Mouse (Mus musculus) E14TG2a.4 (cell line): ENCODE measurements at regions not wholly inside any gene's neighbourhood (a gene's known extent, or its start where the extent isn't known, plus 50 kb on each side); places are given as distances from the start of the nearest gene placed in this dataset.

Experiments
- H3K27me3 ChIP-seq: 2 replicates; pipeline ENCODE4 v1.6.1; 2014; ENCODE audit warnings: low read length, control low read depth; ENCODE audit not compliant: insufficient read depth
- H3K36me3 ChIP-seq: 2 replicates; pipeline ENCODE4 v1.6.1; 2014; ENCODE audit warnings: low read length, control low read depth; ENCODE audit not compliant: insufficient read depth
- H3K4me1 ChIP-seq: replicated peaks from 2 replicates; pipeline ENCODE4 v1.6.1; 2014; ENCODE audit warnings: low read depth, low read length, control low read depth
- H3K4me3 ChIP-seq: replicated peaks from 2 replicates; pipeline ENCODE4 v1.5.1; 2014; ENCODE audit warnings: mild to moderate bottlenecking, low read length
- H3K9me3 ChIP-seq: 2 replicates; pipeline ENCODE4 v1.6.1; 2014; ENCODE audit warnings: low read length, control low read depth
- CTCF ChIP-seq: conservative IDR thresholded peaks from 2 replicates; pipeline ENCODE4 v1.5.1; 2014; ENCODE audit warnings: low read length
- NANOG ChIP-seq: IDR thresholded peaks from 2 replicates; pipeline ENCODE4 v1.6.1; 2014; ENCODE audit warnings: borderline replicate concordance, low read length, mixed read lengths
- POU5F1 ChIP-seq: IDR thresholded peaks from 2 replicates; pipeline ENCODE4 v1.6.1; 2014; ENCODE audit warnings: low read length, borderline replicate concordance

DNA sequence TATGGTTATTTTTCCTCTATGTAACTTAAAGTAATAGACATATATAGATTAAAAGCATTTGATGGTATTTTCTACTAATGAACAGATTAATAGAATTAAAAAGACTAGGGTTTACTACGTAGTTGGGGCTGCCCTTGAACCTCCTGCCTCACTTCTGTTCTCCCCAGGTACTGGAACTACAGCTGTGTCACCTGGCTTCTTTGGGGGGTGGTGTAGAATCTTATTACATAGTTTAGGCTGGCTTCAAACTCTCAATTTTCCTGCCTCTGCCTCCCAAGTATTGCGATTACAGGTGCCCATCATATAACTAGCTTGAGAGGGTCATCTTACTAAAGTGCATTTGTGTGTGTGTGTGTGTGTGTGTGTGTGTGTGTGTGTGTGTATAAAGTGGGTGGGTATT is 175.0 kb downstream of the Rab11fip4 start:
- Histone ChIP-seq H3K9me3 (no peaks in the 10 kb centered on the region), H3K4me1 (no peaks in the 10 kb centered on the region; the same call in 1 of the 2 replicates), H3K4me3 (no peak overlapping the region), H3K36me3 (no peaks in the 10 kb centered on the region), H3K27me3 (no peaks in the 10 kb centered on the region)
- no peak for TF ChIP-seq CTCF
- no peak for TF ChIP-seq NANOG
- TF ChIP-seq POU5F1, result no peak

DNA sequence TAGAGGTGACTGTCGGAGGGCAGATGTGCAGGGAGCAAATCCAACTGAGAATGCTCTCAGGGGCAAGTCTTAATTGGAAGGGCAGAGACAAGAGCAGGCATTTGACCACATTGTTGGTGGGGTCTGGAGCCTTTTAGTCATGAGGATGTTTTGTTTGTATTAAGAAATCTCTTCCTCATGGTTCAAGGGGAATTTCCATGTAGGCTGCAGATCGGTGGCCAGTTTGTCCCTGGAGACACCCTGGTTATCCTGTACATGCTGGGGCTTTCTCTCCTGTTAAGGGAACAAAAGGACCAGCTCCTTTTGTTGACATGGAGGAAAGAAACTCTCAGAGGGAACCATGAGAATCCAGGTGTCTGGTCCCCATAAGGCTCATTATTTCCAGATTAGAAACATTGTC is 174.4 kb downstream of the Rab11fip4 start:
- TF ChIP-seq NANOG, result no peak
- TF ChIP-seq CTCF, result no peak
- TF ChIP-seq POU5F1, result no peak
- Histone ChIP-seq H3K4me1 (no peaks in the 10 kb centered on the region; the same call in 1 of the 2 replicates), H3K36me3 (no peaks in the 10 kb centered on the region), H3K27me3 (no peaks in the 10 kb centered on the region), H3K4me3 (no peak overlapping the region), H3K9me3 (no peaks in the 10 kb centered on the region)

DNA sequence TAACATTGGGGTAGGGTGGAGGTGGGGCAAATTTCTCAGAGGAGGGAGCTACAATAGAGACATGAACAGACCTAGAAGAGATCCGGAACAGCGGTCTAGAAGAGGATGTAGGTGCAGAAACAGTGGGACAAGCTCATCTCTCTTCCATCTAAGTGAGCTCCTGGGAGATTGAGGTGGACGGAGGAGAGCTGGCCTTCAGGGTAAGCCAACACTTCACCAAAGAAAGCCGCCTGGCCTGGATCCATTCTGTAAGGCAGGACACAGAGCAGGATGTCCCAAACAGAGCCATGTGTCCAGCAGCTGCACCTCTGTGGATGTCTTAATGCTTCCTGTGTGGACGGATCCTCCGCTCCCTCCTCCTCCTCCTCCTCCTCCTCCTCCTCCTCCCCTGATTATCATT is 173.0 kb downstream of the Rab11fip4 start:
- Histone ChIP-seq H3K36me3 (no peaks in the 10 kb centered on the region), H3K4me3 (no peak overlapping the region), H3K27me3 (no peaks in the 10 kb centered on the region), H3K4me1 (no peaks in the 10 kb centered on the region; the same call in 1 of the 2 replicates), H3K9me3 (no peaks in the 10 kb centered on the region)
- TF ChIP-seq POU5F1, result no peak
- no peak for TF ChIP-seq CTCF
- no peak for TF ChIP-seq NANOG

DNA sequence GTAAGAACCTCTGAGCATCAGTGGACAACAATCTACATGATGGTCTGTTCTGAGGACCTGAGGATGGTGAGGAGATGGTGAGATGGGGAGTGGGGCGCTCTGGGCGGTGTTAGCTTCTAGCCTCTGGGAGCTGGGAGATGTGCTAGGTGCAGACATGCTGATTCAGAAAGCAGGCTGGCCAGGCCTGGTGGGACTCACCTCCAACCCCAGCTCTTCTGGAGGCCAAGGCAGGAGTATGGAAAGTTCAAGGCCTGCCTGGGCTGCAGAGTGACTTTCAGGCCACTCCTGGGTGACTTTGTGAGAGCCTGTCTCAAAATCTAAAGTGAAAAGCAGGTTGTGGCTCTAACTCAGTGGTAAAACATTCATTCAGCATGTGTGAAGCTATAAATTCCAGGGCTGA is 171.6 kb downstream of the Rab11fip4 start:
- no peak overlapping the region for H3K4me3 ChIP-seq
- no peaks in the 10 kb centered on the region for H3K9me3 ChIP-seq
- TF ChIP-seq NANOG, result no peak
- no peak for TF ChIP-seq POU5F1
- no peak for TF ChIP-seq CTCF
- no peaks in the 10 kb centered on the region for H3K27me3 ChIP-seq
- no peaks in the 10 kb centered on the region; the same call in 1 of the 2 replicates for H3K4me1 ChIP-seq
- H3K36me3 ChIP-seq, result no peaks in the 10 kb centered on the region

DNA sequence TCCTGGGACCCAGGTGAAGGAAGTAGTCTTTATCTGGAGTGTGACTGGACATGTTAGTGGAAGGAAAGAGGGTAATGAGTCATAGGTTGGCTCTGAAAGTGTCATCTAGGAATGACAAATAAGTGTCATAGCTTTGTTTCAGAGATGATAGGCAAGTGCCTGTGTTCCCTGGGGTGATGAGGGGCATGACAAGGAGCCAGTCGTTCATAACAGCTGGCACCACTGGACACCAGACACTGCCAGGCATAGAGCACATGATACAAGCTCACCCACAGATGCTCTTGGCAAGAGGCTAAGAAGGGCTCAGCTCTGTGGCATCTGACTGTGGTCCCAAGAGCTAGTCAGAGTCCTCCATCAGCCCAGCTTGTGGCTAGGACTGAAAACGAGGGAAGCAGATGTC is 171.0 kb downstream of the Rab11fip4 start:
- Histone ChIP-seq H3K4me1 (no peaks in the 10 kb centered on the region; the same call in 1 of the 2 replicates), H3K9me3 (no peaks in the 10 kb centered on the region), H3K36me3 (no peaks in the 10 kb centered on the region), H3K4me3 (no peak overlapping the region), H3K27me3 (no peaks in the 10 kb centered on the region)
- TF ChIP-seq POU5F1 (no peak), CTCF (no peak), NANOG (no peak)

DNA sequence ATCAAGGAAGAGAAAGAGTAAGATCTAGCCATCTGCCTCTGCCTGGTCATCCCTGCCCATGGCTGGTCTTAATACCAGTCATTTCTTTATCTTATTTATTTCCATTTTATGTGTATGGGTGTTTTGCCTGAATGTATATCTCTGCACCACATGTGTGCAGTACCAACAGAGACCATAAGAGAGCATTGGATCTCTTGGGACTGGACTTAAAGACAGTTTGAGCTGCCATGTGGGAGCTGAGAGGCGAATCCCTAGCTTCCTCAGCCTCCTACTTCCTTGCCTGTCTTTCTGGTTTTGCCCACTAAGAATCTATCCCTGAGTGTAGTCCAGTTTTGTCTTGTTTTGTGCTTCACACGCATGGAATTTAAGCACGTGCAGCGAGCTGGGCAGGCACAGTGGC is 169.5 kb downstream of the Rab11fip4 start:
- Histone ChIP-seq H3K4me1 (no peaks in the 10 kb centered on the region; the same call in 1 of the 2 replicates), H3K27me3 (no peaks in the 10 kb centered on the region), H3K9me3 (no peaks in the 10 kb centered on the region), H3K36me3 (no peaks in the 10 kb centered on the region), H3K4me3 (no peak overlapping the region)
- TF ChIP-seq NANOG (no peak), CTCF (no peak), POU5F1 (no peak)

DNA sequence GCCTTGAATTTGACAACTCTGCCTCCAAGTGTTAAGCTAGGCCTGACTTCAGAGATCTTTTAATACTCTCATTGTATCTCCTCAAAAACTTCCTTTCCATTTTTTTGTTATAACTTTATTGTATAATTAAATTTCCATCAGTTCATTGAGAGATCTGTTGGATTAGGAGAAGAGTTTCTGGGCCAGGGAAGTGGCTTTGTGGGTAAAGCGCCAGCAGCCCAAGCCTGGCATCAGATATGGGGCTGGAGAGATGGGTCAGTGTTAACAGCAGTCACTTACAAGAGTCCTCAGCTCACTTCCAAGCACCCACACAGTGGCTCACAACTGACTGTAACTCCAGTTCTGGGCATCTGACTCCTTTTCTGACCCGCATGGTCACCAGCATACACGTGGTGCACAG is 167.3 kb downstream of the Rab11fip4 start:
- H3K4me3 ChIP-seq, result no peak overlapping the region
- H3K9me3 ChIP-seq, result no peaks in the 10 kb centered on the region
- TF ChIP-seq NANOG (no peak), POU5F1 (no peak), CTCF (no peak)
- peaks cover 7% of the 10 kb centered on the region for H3K4me1 ChIP-seq
- no peaks in the 10 kb centered on the region for H3K27me3 ChIP-seq
- no peaks in the 10 kb centered on the region for H3K36me3 ChIP-seq

DNA sequence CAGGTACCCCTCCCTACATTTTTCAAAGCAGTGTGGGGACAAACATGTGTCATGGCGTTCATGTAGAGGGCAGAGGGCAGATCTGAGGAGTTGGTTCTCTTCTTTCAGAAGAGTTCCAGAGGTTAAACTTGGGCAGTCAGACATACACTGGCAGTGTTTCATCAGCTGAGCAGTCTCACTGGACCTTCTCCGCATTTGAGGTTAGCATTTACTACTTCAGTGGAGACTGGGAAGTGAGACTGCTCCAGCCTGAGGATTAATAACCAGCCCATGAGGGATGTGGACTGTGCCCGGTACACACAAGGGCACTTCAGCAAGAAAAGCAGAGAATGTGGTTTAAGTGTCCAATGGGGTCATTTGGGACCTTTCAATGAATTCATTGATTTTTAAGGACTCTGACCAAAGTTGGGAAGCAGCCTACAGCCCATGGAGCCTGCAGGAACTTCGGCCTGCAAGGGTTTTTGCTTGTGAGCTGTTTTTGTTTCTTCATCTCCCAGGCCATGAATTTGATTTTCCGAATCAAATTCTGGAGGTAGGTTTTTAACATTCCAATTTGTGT is 166.6 kb downstream of the Rab11fip4 start:
- no peak for TF ChIP-seq NANOG
- TF ChIP-seq POU5F1, result no peak
- no peak for TF ChIP-seq CTCF
- no peak overlapping the region for H3K4me3 ChIP-seq
- no peaks in the 10 kb centered on the region for H3K36me3 ChIP-seq
- H3K27me3 ChIP-seq, result no peaks in the 10 kb centered on the region
- peaks cover 14% of the 10 kb centered on the region for H3K4me1 ChIP-seq
- no peaks in the 10 kb centered on the region for H3K9me3 ChIP-seq

DNA sequence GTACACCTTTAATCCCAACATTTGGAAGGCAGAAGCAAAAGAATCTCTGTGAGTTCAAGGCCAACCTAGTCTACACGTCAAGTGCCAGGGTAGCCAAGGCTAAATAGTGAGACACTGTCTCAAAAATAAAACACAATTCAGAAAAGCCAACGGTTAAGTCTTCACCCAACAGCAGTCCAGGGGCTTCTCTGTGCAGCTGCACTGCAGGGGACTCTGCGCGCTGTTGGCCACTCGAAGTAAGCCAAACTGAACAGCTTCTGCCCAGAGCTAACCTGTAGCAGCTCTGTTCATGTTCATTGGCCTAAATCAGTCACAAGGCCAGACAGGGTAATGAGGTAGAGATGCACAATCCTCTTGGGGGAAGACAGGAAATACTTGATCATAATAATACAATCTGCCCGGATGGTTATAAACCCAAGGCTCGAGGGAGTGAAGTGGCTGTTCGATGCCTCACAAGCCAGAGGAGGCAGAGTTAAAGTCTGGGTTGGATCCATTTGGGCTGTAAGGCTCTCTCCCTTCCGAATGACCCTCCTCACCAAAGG is 165.4 kb downstream of the Rab11fip4 start:
- H3K27me3 ChIP-seq, result no peaks in the 10 kb centered on the region
- H3K36me3 ChIP-seq, result no peaks in the 10 kb centered on the region
- no peak for TF ChIP-seq CTCF
- no peak for TF ChIP-seq POU5F1
- no peak for TF ChIP-seq NANOG
- H3K9me3 ChIP-seq, result no peaks in the 10 kb centered on the region
- H3K4me1 ChIP-seq, result peaks cover 26% of the 10 kb centered on the region
- no peak overlapping the region for H3K4me3 ChIP-seq
